ENCODE assay signal across 20 mouse cellular contexts in genomic region chr17:29983190-29983589, GRCm38 (mm10). TPM values are rescaled to one million over a fixed set of nuclear protein-coding genes. Genes with fewer than 3 reads are reported as not detected.
"Had no signal": no experiment of that assay in that cellular context is flagged by ENCODE, and none has a peak within 500 bp of the region (broad histone marks: within the 10 kb centered on the region; RNA-seq: fewer than 3 reads in every experiment).

No protein-coding gene starts in this region.

- H3K27me3 ChIP-seq: lung, embryonic 15.5 days; midbrain, embryonic 13.5 days; neural tube, embryonic 12.5 days; stomach, embryonic 15.5 days had no signal

- ATAC-seq: liver, postnatal 0 days; lung, postnatal 0 days; midbrain, embryonic 13.5 days; midbrain, embryonic 16.5 days had no signal

- H3K9ac ChIP-seq: liver, embryonic 13.5 days; liver, embryonic 15.5 days; liver, postnatal 0 days; lung, embryonic 15.5 days; midbrain, embryonic 13.5 days; neural tube, embryonic 12.5 days; stomach, embryonic 15.5 days had no signal

- H3K4me2 ChIP-seq: liver, embryonic 13.5 days; liver, embryonic 15.5 days; lung, embryonic 15.5 days; midbrain, embryonic 11.5 days; midbrain, embryonic 13.5 days; neural tube, embryonic 12.5 days; stomach, embryonic 15.5 days had no signal

- H3K36me3 ChIP-seq: liver, embryonic 13.5 days; liver, embryonic 15.5 days; lung, embryonic 15.5 days; midbrain, embryonic 13.5 days; neural tube, embryonic 12.5 days; stomach, embryonic 15.5 days had no signal

- H3K27ac ChIP-seq: liver, embryonic 13.5 days; liver, embryonic 15.5 days; lung, embryonic 15.5 days; macrophage; midbrain, embryonic 13.5 days; neural tube, embryonic 12.5 days; stomach, embryonic 15.5 days; stomach, postnatal 0 days had no signal

- DNase-seq: liver, embryonic 13.5 days; liver, postnatal 0 days; lung, adult 2 months; lung, postnatal 36 days; right cerebral cortex, postnatal 14 days; thymus, adult 2 months; thymus, postnatal 25 days; thymus, postnatal 4 days had no signal

- H3K9me3 ChIP-seq: liver, embryonic 13.5 days; liver, embryonic 15.5 days; lung, embryonic 15.5 days; neural tube, embryonic 12.5 days; stomach, embryonic 15.5 days had no signal

- H3K4me1 ChIP-seq: midbrain, embryonic 13.5 days had no signal

- H3K4me3 ChIP-seq: liver, embryonic 13.5 days; liver, embryonic 15.5 days; lung, embryonic 15.5 days; megakaryocyte, embryonic 14.5 days; midbrain, embryonic 13.5 days; neural tube, embryonic 12.5 days; stomach, embryonic 15.5 days had no signal

RNA-seq across cellular contexts. Expression of gene Mdga1, which starts 13.3 kb away (rescaled TPM):
- total RNA-seq: monocyte, adult 5-6 weeks had no signal
